Mouse (Mus musculus) embryonic facial prominence, embryonic 15.5 days (tissue): ENCODE data around the gene Igf1. TPM values are rescaled to one million over a fixed set of nuclear protein-coding genes. Genes with fewer than 3 reads are reported as not detected.
A peak's percentile ranks its signal among the peaks of the same experiment; 100 is the strongest.

Source experiments
- ATAC-seq: fragments of 200-750 bp; cut with Nextera tagmentation; 2 replicates; pipeline ENCODE4 v1.8.0; 2017; ENCODE audit warnings: low read depth, moderate TSS enrichment; ENCODE audit not compliant: insufficient number of reproducible peaks, low FRiP score, low TSS enrichment
- H3K27ac ChIP-seq: fragments of 300-500 bp; sonication (generic); replicated peaks from 2 replicates; pipeline ENCODE4 v1.5.1; 2015; ENCODE audit warnings: mild to moderate bottlenecking, inconsistent platforms
- H3K27me3 ChIP-seq: fragments of 300-500 bp; sonication (generic); 2 replicates; pipeline ENCODE4 v1.6.1; 2015; ENCODE audit warnings: inconsistent platforms
- H3K36me3 ChIP-seq: fragments of 300-500 bp; sonication (generic); 2 replicates; pipeline ENCODE4 v1.6.1; 2015; ENCODE audit warnings: mild to moderate bottlenecking, inconsistent platforms
- H3K4me1 ChIP-seq: fragments of 300-500 bp; sonication (generic); 2 replicates; pipeline ENCODE4 v1.6.1; 2015; ENCODE audit warnings: inconsistent platforms
- H3K4me2 ChIP-seq: fragments of 300-500 bp; sonication (generic); replicated peaks from 2 replicates; pipeline ENCODE4 v1.6.1; 2015; ENCODE audit warnings: mild to moderate bottlenecking, inconsistent platforms
- H3K4me3 ChIP-seq: fragments of 300-500 bp; sonication (generic); replicated peaks from 2 replicates; pipeline ENCODE4 v1.5.1; 2015; ENCODE audit warnings: mild to moderate bottlenecking, inconsistent platforms
- H3K9ac ChIP-seq: fragments of 300-500 bp; sonication (generic); 2 replicates; pipeline ENCODE4 v1.6.1; 2015; ENCODE audit warnings: inconsistent platforms
- H3K9me3 ChIP-seq: fragments of 300-500 bp; sonication (generic); replicated peaks from 2 replicates; pipeline ENCODE4 v1.6.1; 2016; ENCODE audit warnings: inconsistent platforms
- WGBS: fragments of 180-500 bp; shearing (Covaris S2); methylation state at CpG from one replicate; pipeline ENCODE4 v1.1.7; 2015; 5-methylcytosine and 5-hydroxymethylcytosine counted together
- polyA plus RNA-seq: library from polyadenylated mRNA; unstranded; fragments of >200 nt; fragmentation: Nextera tagmentation; extraction: Ambion mirVana; gene quantifications from 2 replicates; pipeline ENCODE4 v1.2.1, GENCODE M21; 2015

Igf1 gene
- polyA plus RNA-seq, 1 experiment from 2014 or later: 62.8 TPM

GRCm38 (mm10) chr10:87861104-87861455, 3.0 kb downstream of the Igf1 start:
- ATAC-seq: no peak
- H3K4me1 ChIP-seq: peaks cover 46% of the 10 kb centered on the region
- H3K4me3 ChIP-seq: peak overlapping the region; percentile 51
- H3K27me3 ChIP-seq: no peaks in the 10 kb centered on the region
- no peaks in the 10 kb centered on the region for H3K9me3 ChIP-seq
- 0 out of 2 replicates have a peak overlapping the region, but pooled peaks have one; percentile 34 for H3K9ac ChIP-seq
- no peaks in the 10 kb centered on the region for H3K36me3 ChIP-seq
- peak overlapping the region; percentile 92 for H3K27ac ChIP-seq
- WGBS: 33% methylated on average over 6 of the region's 6 CpGs
- H3K4me2 ChIP-seq: peak overlapping the region; percentile 75

DNA sequence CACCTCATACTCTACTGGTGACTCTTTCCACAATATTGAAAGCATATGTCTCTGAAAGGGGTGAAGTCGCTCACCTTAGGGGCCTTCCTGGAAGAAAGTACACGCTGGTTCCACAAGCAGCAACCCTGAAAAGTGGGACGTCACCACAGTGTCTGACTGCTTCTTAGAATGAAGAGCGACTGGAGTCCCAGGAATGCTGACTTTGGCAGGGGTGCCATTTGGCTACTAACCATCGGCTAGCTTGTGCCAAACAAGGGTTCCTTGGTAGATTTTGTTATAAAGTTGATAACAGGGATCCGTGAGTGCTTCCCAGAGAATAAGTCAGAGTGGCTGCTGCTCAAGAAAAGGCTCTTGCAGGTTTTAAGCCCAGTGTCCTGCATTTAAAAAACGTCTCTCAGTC, 4.8 kb downstream of the Igf1 start:
- Histone ChIP-seq H3K4me3 (no peak overlapping the region), H3K4me2 (no peak overlapping the region), H3K27me3 (no peaks in the 10 kb centered on the region), H3K9me3 (no peaks in the 10 kb centered on the region), H3K27ac (no peak overlapping the region), H3K4me1 (peaks cover 43% of the 10 kb centered on the region), H3K9ac (no peak overlapping the region), H3K36me3 (no peaks in the 10 kb centered on the region)
- 51% methylated on average over 7 of the region's 7 CpGs for WGBS
- ATAC-seq: no peak

DNA sequence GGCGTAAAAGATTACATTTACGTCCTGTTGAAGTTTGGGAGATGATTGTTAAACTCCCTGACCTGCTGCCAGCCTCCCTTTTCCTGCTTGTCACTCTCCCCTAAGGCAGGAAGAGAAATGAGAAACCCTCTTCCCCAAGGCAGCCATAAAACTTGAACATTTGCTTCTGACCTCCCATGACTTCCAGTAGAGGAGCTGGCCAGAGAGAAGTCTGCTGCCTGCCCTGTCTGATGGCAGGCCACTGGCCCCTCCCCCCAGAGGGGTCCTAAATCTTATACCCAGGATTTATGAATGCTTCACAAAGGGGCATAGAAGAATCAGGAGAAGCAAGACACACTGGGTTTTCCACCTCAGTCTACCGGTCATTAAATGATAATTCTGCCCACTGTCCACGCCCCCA, 5.3 kb downstream of the Igf1 start:
- ATAC-seq: no peak
- H3K4me1 ChIP-seq: peaks cover 38% of the 10 kb centered on the region
- 64% methylated on average over 4 of the region's 4 CpGs for WGBS
- no peak overlapping the region for H3K9ac ChIP-seq
- H3K4me3 ChIP-seq: no peak overlapping the region
- H3K36me3 ChIP-seq: no peaks in the 10 kb centered on the region
- no peaks in the 10 kb centered on the region for H3K27me3 ChIP-seq
- no peak overlapping the region for H3K4me2 ChIP-seq
- H3K9me3 ChIP-seq: no peaks in the 10 kb centered on the region
- H3K27ac ChIP-seq: no peak overlapping the region

GRCm38 (mm10) chr10:87865712-87866111, 7.6 kb downstream of the Igf1 start:
- peaks cover 18% of the 10 kb centered on the region for H3K4me1 ChIP-seq
- no peaks in the 10 kb centered on the region for H3K9me3 ChIP-seq
- no peak overlapping the region for H3K9ac ChIP-seq
- WGBS: 92% methylated on average over 9 of the region's 9 CpGs
- H3K27ac ChIP-seq: no peak overlapping the region
- no peak for ATAC-seq
- H3K27me3 ChIP-seq: no peaks in the 10 kb centered on the region
- no peak overlapping the region for H3K4me2 ChIP-seq
- no peaks in the 10 kb centered on the region for H3K36me3 ChIP-seq
- H3K4me3 ChIP-seq: no peak overlapping the region

GRCm38 (mm10) chr10:87866448-87866847, 8.4 kb downstream of the Igf1 start:
- 48% methylated on average over 8 of the region's 8 CpGs for WGBS
- no peaks in the 10 kb centered on the region for H3K27me3 ChIP-seq
- H3K4me2 ChIP-seq: no peak overlapping the region
- no peak overlapping the region for H3K27ac ChIP-seq
- H3K36me3 ChIP-seq: no peaks in the 10 kb centered on the region
- peaks cover 12% of the 10 kb centered on the region; the same call in 1 of the 2 replicates for H3K4me1 ChIP-seq
- no peak overlapping the region for H3K4me3 ChIP-seq
- no peak overlapping the region for H3K9ac ChIP-seq
- H3K9me3 ChIP-seq: no peaks in the 10 kb centered on the region
- no peak for ATAC-seq

DNA sequence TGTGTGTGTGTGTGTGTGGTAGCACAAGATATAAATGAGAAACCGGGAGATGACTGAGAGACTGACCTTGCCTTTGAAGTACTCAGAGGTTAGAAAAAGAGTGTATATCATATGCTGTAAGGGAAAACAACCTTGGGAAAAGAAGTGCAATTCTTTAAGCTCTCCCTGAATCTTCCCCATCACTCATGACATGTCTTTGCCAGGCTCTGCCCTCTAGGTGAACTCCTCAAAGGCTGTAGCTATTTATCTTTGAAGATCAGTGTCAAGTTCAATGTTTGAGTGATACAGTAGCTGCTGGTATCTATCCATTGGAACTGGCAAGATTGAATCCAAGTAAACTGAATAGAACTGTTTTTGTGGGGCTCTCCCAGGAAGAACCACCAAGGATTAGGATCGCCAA, 9.2 kb downstream of the Igf1 start:
- no peak overlapping the region for H3K4me2 ChIP-seq
- no peak overlapping the region for H3K27ac ChIP-seq
- peaks cover 18% of the 10 kb centered on the region for H3K4me1 ChIP-seq
- ATAC-seq: no peak
- H3K4me3 ChIP-seq: no peak overlapping the region
- no peak overlapping the region for H3K9ac ChIP-seq
- no peaks in the 10 kb centered on the region for H3K9me3 ChIP-seq
- WGBS: 49% methylated on average over 2 of the region's 2 CpGs
- no peaks in the 10 kb centered on the region for H3K27me3 ChIP-seq
- no peaks in the 10 kb centered on the region for H3K36me3 ChIP-seq

- Histone ChIP-seq H3K27me3 (no peaks in the 10 kb centered on the region), H3K9me3 (no peaks in the 10 kb centered on the region), H3K4me2 (no peak overlapping the region), H3K27ac (no peak overlapping the region), H3K4me1 (peaks cover 22% of the 10 kb centered on the region), H3K4me3 (no peak overlapping the region), H3K9ac (no peak overlapping the region), H3K36me3 (no peaks in the 10 kb centered on the region)
- 63% methylated on average over 4 of the region's 4 CpGs for WGBS
- no peak for ATAC-seq
Observed at GRCm38 (mm10) chr10:87867631-87868030, 9.6 kb downstream of the Igf1 start.

DNA sequence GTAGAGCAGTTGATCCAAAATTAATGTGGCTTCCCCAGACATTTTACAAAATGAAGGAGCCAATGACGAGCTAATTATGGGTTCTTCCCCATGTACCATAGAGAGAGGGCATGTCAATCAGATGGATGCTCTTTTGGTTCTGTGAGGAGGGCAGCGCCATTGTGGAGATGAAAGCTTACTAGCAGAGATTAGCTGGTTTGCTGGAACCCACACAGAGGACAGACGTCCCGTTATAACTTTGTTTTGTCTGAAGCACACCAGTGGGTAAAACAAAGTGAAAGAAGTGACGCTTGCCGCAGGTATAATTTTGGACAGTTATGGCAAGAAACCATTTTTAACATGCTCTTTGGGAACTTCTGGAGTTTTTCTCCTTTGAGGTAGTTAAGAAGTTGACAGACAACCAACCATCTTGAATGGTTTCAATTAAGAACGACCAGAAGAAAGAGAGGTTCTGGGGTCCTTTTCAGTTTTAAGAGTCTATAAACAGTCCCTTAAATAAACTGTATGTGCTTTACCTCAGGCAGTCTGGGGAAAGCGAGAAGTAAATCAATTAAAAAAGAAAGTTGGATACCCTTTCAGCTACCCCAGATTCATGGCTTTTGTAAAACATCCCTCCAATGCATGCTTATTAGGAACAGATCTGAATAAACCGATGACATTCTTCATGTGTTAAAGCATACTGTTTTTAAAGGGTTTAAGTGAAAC, 10.4 kb downstream of the Igf1 start:
- Histone ChIP-seq H3K27ac (no peak overlapping the region), H3K4me3 (no peak overlapping the region), H3K4me1 (peaks cover 22% of the 10 kb centered on the region), H3K4me2 (no peak overlapping the region), H3K27me3 (no peaks in the 10 kb centered on the region), H3K9me3 (no peaks in the 10 kb centered on the region), H3K9ac (no peak overlapping the region), H3K36me3 (no peaks in the 10 kb centered on the region)
- ATAC-seq: no peak
- WGBS: 38% methylated on average over 9 of the region's 9 CpGs

GRCm38 (mm10) chr10:87869151-87869550, 11.1 kb downstream of the Igf1 start:
- Histone ChIP-seq H3K27ac (no peak overlapping the region), H3K27me3 (no peaks in the 10 kb centered on the region), H3K9ac (no peak overlapping the region), H3K4me1 (peaks cover 22% of the 10 kb centered on the region), H3K9me3 (no peaks in the 10 kb centered on the region), H3K36me3 (no peaks in the 10 kb centered on the region), H3K4me2 (no peak overlapping the region), H3K4me3 (no peak overlapping the region)
- 37% methylated on average over 2 of the region's 2 CpGs for WGBS
- ATAC-seq: no peak

GRCm38 (mm10) chr10:87869691-87870090, 11.6 kb downstream of the Igf1 start:
- Histone ChIP-seq H3K27me3 (no peaks in the 10 kb centered on the region), H3K9me3 (no peaks in the 10 kb centered on the region), H3K9ac (no peak overlapping the region), H3K27ac (no peak overlapping the region), H3K4me3 (no peak overlapping the region), H3K4me1 (peaks cover 22% of the 10 kb centered on the region), H3K36me3 (no peaks in the 10 kb centered on the region), H3K4me2 (no peak overlapping the region)
- ATAC-seq: no peak
- WGBS: 87% methylated on average over 1 of the region's 1 CpGs

- Histone ChIP-seq H3K36me3 (no peaks in the 10 kb centered on the region), H3K9ac (no peak overlapping the region), H3K27me3 (no peaks in the 10 kb centered on the region), H3K4me3 (no peak overlapping the region), H3K4me1 (peaks cover 16% of the 10 kb centered on the region), H3K9me3 (no peaks in the 10 kb centered on the region), H3K4me2 (no peak overlapping the region), H3K27ac (no peak overlapping the region)
- no peak for ATAC-seq
- 17% methylated on average over 8 of the region's 8 CpGs for WGBS
Observed at GRCm38 (mm10) chr10:87871863-87872647, 14.0 kb downstream of the Igf1 start.
